Mouse (Mus musculus) erythroid progenitor cell, adult 5-6 weeks (primary cell): ENCODE data around the gene Tnfrsf1a. TPM values are rescaled to one million over a fixed set of nuclear protein-coding genes. Genes with fewer than 3 reads are reported as not detected.

ENCODE experiments used
- total RNA-seq, 2 experiments: library from RNA; stranded (forward) in 1 of 2; stranded (reverse) in 1 of 2; fragments of 150-400 nt in 1 of 2; fragments of 186-747, 209-891 nt in 1 of 2; gene quantifications; 2 replicates each; pipeline versions ENCODE4 v1.2.3 to v1.2.4; 2015 to 2017; ENCODE audit warnings: low replicate concordance in 2 of 2

The Tnfrsf1a gene
- total RNA-seq, 2 experiments from 2014 or later, result 11.7 to 20.7 TPM

Other genes starting within 250 kb of the Tnfrsf1a start
- gene Nop2, start 217.5 kb upstream of the Tnfrsf1a start, total RNA-seq (2015; ENCODE audit: low replicate concordance), result 6.7 and 17.3 TPM in 2 replicates
- 5.7 and 8.9 TPM in 2 replicates for gene Nop2, start 217.5 kb upstream of the Tnfrsf1a start, total RNA-seq (2017; ENCODE audit: low replicate concordance)
- gene Iffo1, start 204.1 kb upstream of the Tnfrsf1a start, total RNA-seq (2015; ENCODE audit: low replicate concordance), result 5.9 and 11.5 TPM in 2 replicates
- 9.7 and 15.7 TPM in 2 replicates for gene Iffo1, start 204.1 kb upstream of the Tnfrsf1a start, total RNA-seq (2017; ENCODE audit: low replicate concordance)
- gene Gapdh, start 182.9 kb upstream of the Tnfrsf1a start, total RNA-seq (2015; ENCODE audit: low replicate concordance), result 683 and 752 TPM in 2 replicates
- gene Gapdh, start 182.9 kb upstream of the Tnfrsf1a start, total RNA-seq (2017; ENCODE audit: low replicate concordance), result 153 and 228 TPM in 2 replicates
- 953 and 1,019 TPM in 2 replicates for gene Ncapd2, start 157.7 kb upstream of the Tnfrsf1a start, total RNA-seq (2015; ENCODE audit: low replicate concordance)
- 924 and 1,011 TPM in 2 replicates for gene Ncapd2, start 157.7 kb upstream of the Tnfrsf1a start, total RNA-seq (2017; ENCODE audit: low replicate concordance)
- gene Mrpl51, start 157.6 kb upstream of the Tnfrsf1a start, total RNA-seq (2015; ENCODE audit: low replicate concordance), result 63.3 and 85.8 TPM in 2 replicates
- 64.1 and 65.3 TPM in 2 replicates for gene Mrpl51, start 157.6 kb upstream of the Tnfrsf1a start, total RNA-seq (2017; ENCODE audit: low replicate concordance)
- 4.7 and 6.7 TPM in 2 replicates for gene Vamp1, start 133.8 kb upstream of the Tnfrsf1a start, total RNA-seq (2015; ENCODE audit: low replicate concordance)
- 2.0 and 10.0 TPM in 2 replicates for gene Vamp1, start 133.8 kb upstream of the Tnfrsf1a start, total RNA-seq (2017; ENCODE audit: low replicate concordance)
- 0.84 and 1.8 TPM in 2 replicates for gene Tapbpl, start 117.5 kb upstream of the Tnfrsf1a start, total RNA-seq (2015; ENCODE audit: low replicate concordance)
- 6.7 and 6.8 TPM in 2 replicates for gene Tapbpl, start 117.5 kb upstream of the Tnfrsf1a start, total RNA-seq (2017; ENCODE audit: low replicate concordance)
- 5.0 and 7.5 TPM in 2 replicates for gene Cd27, start 112.4 kb upstream of the Tnfrsf1a start, total RNA-seq (2015; ENCODE audit: low replicate concordance)
- 0.51 and 1.2 TPM in 2 replicates for gene Cd27, start 112.4 kb upstream of the Tnfrsf1a start, total RNA-seq (2017; ENCODE audit: low replicate concordance)
- not detected in 2 replicates for gene Tuba3a, start 63.3 kb upstream of the Tnfrsf1a start, total RNA-seq (2015; ENCODE audit: low replicate concordance)
- gene Tuba3a, start 63.3 kb upstream of the Tnfrsf1a start, total RNA-seq (2017; ENCODE audit: low replicate concordance), result not detected in 2 replicates
- gene Ltbr, start 35.5 kb upstream of the Tnfrsf1a start, total RNA-seq (2015; ENCODE audit: low replicate concordance), result 0.84 and 5.0 TPM in 2 replicates
- 2.8 and 3.5 TPM in 2 replicates for gene Ltbr, start 35.5 kb upstream of the Tnfrsf1a start, total RNA-seq (2017; ENCODE audit: low replicate concordance)
- 2.9 and 7.6 TPM in 2 replicates for gene Scnn1a, start 28.7 kb upstream of the Tnfrsf1a start, total RNA-seq (2015; ENCODE audit: low replicate concordance)
- gene Scnn1a, start 28.7 kb upstream of the Tnfrsf1a start, total RNA-seq (2017; ENCODE audit: low replicate concordance), result not detected in 2 replicates
- not detected in 2 replicates for gene Plekhg6, start 31.4 kb downstream of the Tnfrsf1a start, total RNA-seq (2015; ENCODE audit: low replicate concordance)
- gene Plekhg6, start 31.4 kb downstream of the Tnfrsf1a start, total RNA-seq (2017; ENCODE audit: low replicate concordance), result not detected in 2 replicates
- 27.4 and 41.1 TPM in 2 replicates for gene Cd9, start 145.4 kb downstream of the Tnfrsf1a start, total RNA-seq (2015; ENCODE audit: low replicate concordance)
- 8.1 and 10.1 TPM in 2 replicates for gene Cd9, start 145.4 kb downstream of the Tnfrsf1a start, total RNA-seq (2017; ENCODE audit: low replicate concordance)
- gene Vwf, start 197.4 kb downstream of the Tnfrsf1a start, total RNA-seq (2015; ENCODE audit: low replicate concordance), result 8.8 and 31.4 TPM in 2 replicates
- 19.9 and 33.4 TPM in 2 replicates for gene Vwf, start 197.4 kb downstream of the Tnfrsf1a start, total RNA-seq (2017; ENCODE audit: low replicate concordance)